Mouse (Mus musculus) olfactory bulb, adult 2 months (tissue): ENCODE measurements around the gene Inca1.

ENCODE experiments used
- CTCF ChIP-seq: fragments of 200-500 bp; IDR thresholded peaks from 2 replicates; pipeline ENCODE4 v1.5.1; 2012; ENCODE audit warnings: low read depth, mild to moderate bottlenecking, low read length, moderate library complexity; ENCODE audit not compliant: insufficient read depth
- POLR2A ChIP-seq: fragments of 200-500 bp; IDR thresholded peaks from 2 replicates; pipeline ENCODE4 v1.6.1; 2012; ENCODE audit warnings: mild to moderate bottlenecking, low read depth, low read length, moderate library complexity; ENCODE audit not compliant: insufficient read depth

- TF ChIP-seq CTCF, result no peak
- TF ChIP-seq POLR2A, result no peak
Measured at GRCm38 (mm10) chr11:70727385-70727784, 27.4 kb upstream of the Inca1 start.
